Mouse (Mus musculus) thymus, postnatal 4 days (tissue): ENCODE measurements around the gene Ptprn.

ENCODE experiments used
- DNase-seq: peaks from one replicate; pipeline ENCODE4 v3.0.0; 2021

Gene Ptprn

DNA sequence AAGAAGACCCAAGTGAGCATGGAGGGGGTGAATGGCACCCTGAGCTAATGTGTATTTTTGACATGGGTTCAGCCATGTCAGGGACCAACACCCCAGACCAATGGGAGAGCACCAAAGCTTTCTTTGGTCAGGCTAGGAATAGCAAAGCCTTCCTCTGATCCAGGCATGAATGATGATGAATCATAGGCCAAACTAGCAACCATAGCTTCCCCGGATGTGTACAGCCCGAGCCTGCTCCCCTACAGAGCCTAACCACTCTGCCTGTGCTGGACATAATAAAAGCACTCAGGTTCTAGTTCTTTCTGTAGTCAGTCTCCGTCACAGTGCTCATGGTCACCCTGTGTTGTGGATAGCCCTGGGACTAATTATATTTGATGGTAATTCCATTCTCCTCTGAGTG lies 42.8 kb downstream of the Ptprn start:
- DNase-seq: no peak

DNA sequence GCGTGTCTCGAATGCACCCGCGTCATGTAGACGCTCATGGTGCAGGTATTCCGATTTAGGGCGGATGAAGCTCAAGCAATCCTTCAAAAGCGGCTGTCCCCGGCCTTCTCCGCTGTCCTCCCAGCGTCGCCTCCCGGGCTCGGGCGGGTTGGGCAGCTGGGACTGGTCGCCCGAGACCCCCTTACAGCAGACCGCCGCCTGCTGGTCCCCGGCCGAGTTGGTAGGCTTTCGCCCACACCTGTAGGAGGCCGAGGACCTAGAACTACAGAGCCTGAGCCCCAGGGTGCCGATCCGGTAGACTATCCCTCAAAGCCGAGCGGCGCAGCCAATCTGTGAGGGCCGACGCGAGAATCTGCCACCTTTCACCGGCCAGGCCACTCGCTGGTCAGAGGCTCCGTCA lies 44.8 kb downstream of the Ptprn start, which contains the start of gene Tuba4a:
Gene Tuba4a, minus strand, starts transcription at position 335 of the 400 bp plus-strand sequence.
- DNase-seq: peak; percentile 67

- peak; percentile 98 for DNase-seq
Measured at GRCm38 (mm10) chr1:75219078-75219477, 45.2 kb downstream of the Ptprn start.

GRCm38 (mm10) chr1:75218227-75219001 lies 45.9 kb downstream of the Ptprn start:
- peak; percentile 82 for DNase-seq

DNA sequence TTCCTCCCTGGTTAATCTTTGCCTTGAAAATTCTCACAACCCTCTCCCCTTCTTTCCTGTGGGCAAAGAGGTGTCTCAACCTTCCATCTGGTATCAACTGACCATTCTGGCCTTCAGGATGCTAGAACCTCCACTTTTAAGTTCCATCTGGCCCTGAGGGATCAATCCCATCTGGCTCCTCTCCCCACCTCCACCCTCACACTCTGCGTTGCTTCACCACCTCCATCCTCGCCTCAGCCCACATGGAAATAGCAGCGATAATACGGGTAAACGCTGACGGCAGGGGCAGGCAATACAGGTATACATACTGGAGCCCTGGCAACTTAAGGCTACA lies 46.4 kb downstream of the Ptprn start:
- DNase-seq: no peak

- DNase-seq: no peak
Measured at GRCm38 (mm10) chr1:75216797-75217585, 47.3 kb downstream of the Ptprn start.

DNA sequence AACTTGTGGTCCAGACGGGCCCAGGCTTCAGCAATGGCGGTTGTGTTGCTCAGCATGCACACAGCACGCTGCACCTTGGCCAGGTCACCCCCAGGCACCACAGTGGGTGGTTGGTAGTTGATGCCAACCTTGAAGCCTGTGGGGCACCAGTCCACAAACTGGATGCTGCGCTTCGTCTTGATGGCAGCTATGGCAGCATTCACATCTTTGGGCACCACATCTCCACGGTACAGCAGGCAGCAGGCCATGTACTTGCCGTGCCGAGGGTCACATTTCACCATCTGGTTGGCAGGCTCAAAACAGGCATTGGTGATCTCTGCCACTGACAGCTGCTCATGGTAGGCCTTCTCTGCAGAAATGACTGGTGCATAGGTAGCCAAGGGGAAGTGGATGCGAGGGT lies 48.5 kb downstream of the Ptprn start:
- DNase-seq: no peak

- no peak for DNase-seq
Measured at GRCm38 (mm10) chr1:75214886-75215285, 49.4 kb downstream of the Ptprn start.

DNA sequence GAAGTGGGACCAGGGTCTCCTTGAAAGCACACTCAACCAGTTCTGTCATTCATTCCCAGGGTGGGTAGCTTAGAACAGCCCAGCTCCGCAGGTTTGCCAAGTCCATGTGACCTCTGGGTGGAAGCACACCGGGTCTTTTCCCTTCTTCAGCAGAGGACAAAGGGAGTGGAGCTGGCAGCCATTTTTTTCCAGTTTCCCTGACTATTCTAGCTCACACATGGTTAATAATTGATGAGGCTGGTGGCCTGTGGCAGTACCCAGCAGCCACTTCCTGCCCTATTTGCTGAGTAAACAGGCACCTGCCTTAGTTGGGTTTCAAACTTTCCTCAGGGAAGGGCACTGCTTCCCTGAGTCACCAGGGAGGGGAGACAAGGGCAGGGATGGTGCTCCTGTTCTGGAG lies 49.9 kb downstream of the Ptprn start:
- no peak for DNase-seq

- DNase-seq: peak; percentile 14
Measured at GRCm38 (mm10) chr1:75213096-75213495, 51.2 kb downstream of the Ptprn start.

DNA sequence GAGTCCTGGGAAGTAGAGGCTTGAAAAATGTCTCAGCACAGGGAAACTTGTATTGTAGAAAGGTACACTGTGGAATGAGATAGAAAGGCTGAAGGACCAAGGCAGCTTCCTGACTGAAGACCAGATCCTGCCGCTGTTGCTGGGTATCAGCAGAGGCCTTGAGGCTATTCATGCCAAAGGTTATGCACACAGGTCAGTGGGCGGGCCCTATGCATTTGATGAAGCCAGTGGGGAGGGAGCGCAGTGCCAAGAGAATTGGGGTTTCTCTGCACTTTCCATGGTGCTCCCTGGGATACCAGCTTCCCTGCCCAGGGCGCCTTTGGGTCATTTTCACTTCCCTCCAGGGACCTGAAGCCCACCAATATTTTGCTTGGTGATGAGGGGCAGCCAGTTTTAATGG lies 51.8 kb downstream of the Ptprn start:
- DNase-seq: no peak

DNA sequence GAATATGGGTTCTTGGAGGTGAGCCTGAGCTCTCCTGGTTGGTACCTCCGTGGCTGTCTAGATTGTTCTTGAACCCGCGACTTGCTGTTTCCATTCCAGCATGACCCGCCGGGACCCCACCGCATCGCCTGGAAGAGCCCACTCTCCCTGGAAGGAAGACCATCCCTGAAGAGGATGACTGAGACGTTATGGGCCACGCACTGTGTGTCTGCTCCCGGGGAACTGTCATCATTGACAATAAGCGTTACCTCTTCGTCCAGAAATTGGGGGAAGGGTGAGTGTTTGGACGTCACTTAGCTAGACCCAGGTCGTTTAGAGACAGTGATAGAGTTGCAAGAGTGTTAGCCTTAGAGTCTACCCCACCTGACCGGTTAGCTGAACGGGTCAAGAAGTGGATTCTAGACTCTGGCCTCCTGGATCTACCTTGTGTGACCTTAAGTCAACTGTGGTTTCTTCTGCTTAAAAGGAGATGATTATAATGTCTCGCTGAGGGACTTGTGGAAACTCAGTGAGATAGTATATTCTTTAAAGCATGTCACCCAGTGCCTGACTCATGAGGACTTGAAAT lies 53.1 kb downstream of the Ptprn start:
- DNase-seq: no peak

DNA sequence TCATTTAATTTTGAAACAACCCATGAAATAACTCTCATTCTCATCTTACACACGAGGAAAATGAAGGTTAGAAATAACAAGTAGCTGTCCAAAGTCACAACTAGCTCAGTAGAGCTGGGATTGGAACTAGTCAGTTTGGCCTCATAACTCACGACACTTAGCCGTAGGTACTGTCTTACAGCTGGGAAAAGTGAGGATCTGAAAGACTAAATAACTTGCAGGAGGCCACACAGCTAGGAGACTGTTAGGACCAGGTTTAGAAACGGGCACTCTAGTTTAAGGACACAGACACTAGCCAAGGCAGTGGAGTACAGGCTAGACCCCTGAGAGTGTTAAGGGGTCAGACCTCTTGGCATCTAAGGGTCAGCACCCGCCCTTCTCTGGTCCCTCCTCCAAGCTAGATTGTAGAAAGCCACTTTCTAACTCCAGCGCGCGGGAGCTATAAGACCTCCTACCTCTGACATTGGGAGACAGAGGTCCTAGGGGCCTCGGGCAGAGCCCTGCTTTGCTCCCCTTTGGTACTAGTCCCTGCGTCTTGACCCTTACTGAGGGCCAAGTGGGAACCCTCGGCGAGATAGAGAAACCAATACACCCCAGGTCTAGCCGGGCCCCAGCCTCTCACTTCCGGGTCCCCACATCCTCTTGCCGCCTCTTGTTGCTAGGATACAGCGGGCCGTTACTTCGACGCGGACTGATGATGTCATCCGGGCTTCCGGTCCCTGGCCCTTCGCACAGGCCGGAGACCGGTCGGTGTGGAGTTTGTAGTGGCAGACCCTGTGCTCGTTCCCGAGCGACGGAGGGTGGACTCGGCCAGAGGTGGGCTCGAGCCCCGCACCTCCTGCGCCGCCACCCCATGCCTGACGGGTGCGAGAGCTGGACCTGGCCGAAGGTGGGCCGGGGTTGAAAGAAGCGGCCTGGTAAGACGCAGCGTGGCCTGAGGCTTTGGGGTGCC lies 53.9 kb downstream of the Ptprn start, which contains the start of the genes Glb1l and Stk16:
Gene Glb1l, minus strand, starts transcription at position 678 of the 952 bp plus-strand sequence.
Gene Stk16, plus strand, starts transcription at position 703 of the 952 bp plus-strand sequence.
- DNase-seq: peak; percentile 96

DNA sequence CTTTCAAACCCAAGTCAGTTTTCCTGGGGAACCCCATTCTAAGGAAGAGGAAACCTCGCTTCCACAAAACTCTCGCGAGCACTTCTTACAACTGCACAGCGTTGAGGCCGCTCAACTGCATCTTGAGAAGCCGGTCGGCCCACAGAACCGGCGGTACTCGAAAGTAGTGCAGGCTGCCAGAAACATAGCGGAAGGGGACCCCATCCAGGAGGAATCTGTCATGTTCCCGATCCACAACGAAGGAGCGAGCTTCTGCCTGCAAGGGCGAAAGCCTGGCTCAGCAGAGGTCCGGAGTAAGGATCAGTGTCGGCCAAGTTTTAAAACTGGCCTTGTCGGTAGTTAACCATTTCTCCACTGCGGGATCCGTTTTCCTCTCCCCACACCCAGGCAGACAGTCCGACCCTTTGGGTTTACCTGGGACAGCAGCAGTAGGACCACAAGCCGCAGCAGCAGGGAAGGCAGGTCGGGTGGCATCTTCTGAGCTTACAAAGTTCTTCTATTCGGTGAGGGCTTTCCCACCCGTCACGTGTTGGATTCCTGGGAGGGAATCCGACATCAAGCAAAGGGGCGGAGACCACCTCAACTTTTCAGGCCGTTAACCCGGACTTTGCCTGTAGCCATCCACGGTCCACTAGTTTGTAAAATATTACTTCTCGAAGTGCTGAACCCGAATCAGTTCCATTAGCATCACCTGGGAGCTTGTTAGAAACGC lies 55.2 kb downstream of the Ptprn start:
- peak; percentile 58 for DNase-seq

DNA sequence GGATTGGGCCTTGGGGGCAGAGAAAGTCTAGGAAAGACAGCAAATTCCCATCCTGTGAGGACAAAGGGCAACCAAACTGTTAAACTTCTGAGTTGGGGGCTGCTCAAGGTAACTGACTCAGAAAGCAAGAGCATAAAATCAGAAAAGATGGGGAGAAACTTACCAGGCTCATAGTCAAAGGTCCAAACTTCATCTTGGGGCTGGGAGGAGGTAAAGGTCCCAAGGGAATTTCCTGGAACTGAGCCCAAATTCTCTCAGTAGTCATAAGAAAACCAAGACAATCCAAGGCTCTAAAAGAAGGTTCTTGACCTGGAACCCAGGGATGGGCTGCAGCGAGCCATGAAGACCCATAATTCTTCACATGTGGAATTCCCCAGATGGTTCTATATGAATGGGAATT lies 63.1 kb downstream of the Ptprn start:
- DNase-seq: no peak
